In genomic region chr16:91618511-91619501, GRCm38 (mm10) we compare ENCODE assay signal across 8 mouse cellular contexts. TPM values are rescaled to one million over a fixed set of nuclear protein-coding genes. Genes with fewer than 3 reads are reported as not detected.
DNase-seq lines count a peak whose midpoint lies in the region; ATAC-seq and TF ChIP-seq lines count a peak whose summit lies in the region.

Gene Dnajc28, minus strand, starts transcription at chr16:91619026.

- peak; percentile 32 for TF ChIP-seq POLR2A in ES-Bruce4 (IDR thresholded peaks at IDR 0.05; ENCODE audit: insufficient read depth, low read length)
- TF ChIP-seq POLR2A in testis, adult 2 months (IDR thresholded peaks at IDR 0.05; ENCODE audit: control insufficient read depth, low read depth, low read length): peak; percentile 67

- H3K9me3 ChIP-seq in ES-Bruce4 (replicated peaks; ENCODE audit: control insufficient read depth, insufficient read depth, low read length, poor library complexity, severe bottlenecking): no peaks in the 10 kb centered on the region
- H3K9me3 ChIP-seq in forebrain, embryonic 13.5 days (replicated peaks): no peaks in the 10 kb centered on the region
- H3K9me3 ChIP-seq in liver, postnatal 0 days (ENCODE audit: low read length): no peaks in the 10 kb centered on the region
- H3K9me3 ChIP-seq in neural tube, embryonic 14.5 days (ENCODE audit: control insufficient read depth, low read length): no peaks in the 10 kb centered on the region

- H3K4me3 ChIP-seq in ES-Bruce4 (ENCODE audit: low read depth, low read length): peak within 1 kb of the TSS; percentile 99
- H3K4me3 ChIP-seq in forebrain, embryonic 13.5 days: peak within 1 kb of the TSS; percentile 65
- H3K4me3 ChIP-seq in liver, postnatal 0 days (ENCODE audit: low read depth, low read length): peak within 1 kb of the TSS; percentile 50
- peak within 1 kb of the TSS; percentile 55 for H3K4me3 ChIP-seq in neural tube, embryonic 14.5 days (ENCODE audit: low read depth, low read length)
- H3K4me3 ChIP-seq in testis, adult 2 months (ENCODE audit: control insufficient read depth, low read depth, low read length): peak within 1 kb of the TSS; percentile 96

- TF ChIP-seq CTCF in ES-Bruce4 (IDR thresholded peaks at IDR 0.05; ENCODE audit: low read depth, low read length): no peak
- no peak for TF ChIP-seq CTCF in liver, postnatal 0 days (IDR thresholded peaks at IDR 0.05; ENCODE audit: low read depth)
- no peak for TF ChIP-seq CTCF in testis, adult 2 months (IDR thresholded peaks at IDR 0.05; ENCODE audit: control insufficient read depth, insufficient read depth, insufficient replicate concordance, low read depth, low read length)

- H3K27ac ChIP-seq in ES-Bruce4 (ENCODE audit: insufficient read depth, low read length): peak within 1 kb of the TSS; percentile 8; the same call in 1 of the 2 replicates
- no peak within 1 kb of the TSS for H3K27ac ChIP-seq in forebrain, embryonic 13.5 days
- H3K27ac ChIP-seq in liver, postnatal 0 days (ENCODE audit: low read depth): peak within 1 kb of the TSS; percentile 1; the same call in 1 of the 2 replicates
- H3K27ac ChIP-seq in neural tube, embryonic 14.5 days (ENCODE audit: low read depth, low read length): no peak within 1 kb of the TSS
- H3K27ac ChIP-seq in testis, adult 2 months (ENCODE audit: control insufficient read depth, insufficient read depth, low read depth, low read length): peak within 1 kb of the TSS; percentile 77

- H3K27me3 ChIP-seq in ES-Bruce4 (ENCODE audit: control insufficient read depth, insufficient read depth, low read length, poor library complexity, severe bottlenecking): no peaks in the 10 kb centered on the region
- no peaks in the 10 kb centered on the region for H3K27me3 ChIP-seq in forebrain, embryonic 13.5 days
- H3K27me3 ChIP-seq in liver, postnatal 0 days (ENCODE audit: insufficient read depth, low read length): no peaks in the 10 kb centered on the region
- H3K27me3 ChIP-seq in neural tube, embryonic 14.5 days (ENCODE audit: control insufficient read depth, insufficient read depth, low read length): no peaks in the 10 kb centered on the region
- no peaks in the 10 kb centered on the region for H3K27me3 ChIP-seq in testis, adult 2 months (ENCODE audit: control insufficient read depth, insufficient read depth, low read length)

- intact Hi-C loops in heart, postnatal 10 days (cut with DNase I): no loop called here

- peak within 1 kb of the TSS; percentile 87 for H3K9ac ChIP-seq in ES-Bruce4 (ENCODE audit: low read depth, poor library complexity, severe bottlenecking)
- peak within 1 kb of the TSS; percentile 78 for H3K9ac ChIP-seq in forebrain, embryonic 13.5 days
- H3K9ac ChIP-seq in liver, postnatal 0 days (replicated peaks): peak within 1 kb of the TSS; percentile 49
- peak within 1 kb of the TSS; percentile 71 for H3K9ac ChIP-seq in neural tube, embryonic 14.5 days (replicated peaks; ENCODE audit: low read depth, low read length)

- 10% methylated on average over 39 of the region's 39 CpGs for WGBS in forebrain, embryonic 13.5 days
- 10% methylated on average over 39 of the region's 39 CpGs for WGBS in liver, postnatal 0 days (ENCODE audit: insufficient replicate concordance)
- 11% methylated on average over 39 of the region's 39 CpGs for WGBS in neural tube, embryonic 14.5 days

- H3K36me3 ChIP-seq in ES-Bruce4 (ENCODE audit: control insufficient read depth, insufficient read depth, low read length, poor library complexity, severe bottlenecking): peaks cover 31% of the 10 kb centered on the region
- H3K36me3 ChIP-seq in forebrain, embryonic 13.5 days (ENCODE audit: poor library complexity, severe bottlenecking): peaks cover 41% of the 10 kb centered on the region
- H3K36me3 ChIP-seq in liver, postnatal 0 days (replicated peaks; ENCODE audit: insufficient read depth, low read length): peaks cover 33% of the 10 kb centered on the region
- peaks cover 22% of the 10 kb centered on the region; the same call in 1 of the 2 replicates for H3K36me3 ChIP-seq in neural tube, embryonic 14.5 days (ENCODE audit: control insufficient read depth, insufficient read depth, low read length)
- H3K36me3 ChIP-seq in testis, adult 2 months (ENCODE audit: control insufficient read depth, insufficient read depth, low read length): peaks cover 3% of the 10 kb centered on the region

- DNase-seq in heart, postnatal 10 days: peak; percentile 84
- peak; percentile 84 for DNase-seq in layer of hippocampus, adult 11-12 months (ENCODE audit: low spot score)
- DNase-seq in liver, postnatal 0 days: peak; percentile 86

- peak within 1 kb of the TSS; percentile 70 for H3K4me2 ChIP-seq in forebrain, embryonic 13.5 days
- peak within 1 kb of the TSS; percentile 73 for H3K4me2 ChIP-seq in liver, postnatal 0 days (ENCODE audit: low read depth, low read length)
- H3K4me2 ChIP-seq in neural tube, embryonic 14.5 days (ENCODE audit: low read depth, low read length): peak within 1 kb of the TSS; percentile 75

- peak; percentile 88 for ATAC-seq in cerebellum, adult (ENCODE audit: insufficient number of reproducible peaks, low FRiP score, low TSS enrichment)
- ATAC-seq in forebrain, embryonic 13.5 days: peak; percentile 97
- peak; percentile 94 for ATAC-seq in liver, postnatal 0 days
- ATAC-seq in neural tube, embryonic 14.5 days (ENCODE audit: low read depth): peak; percentile 96

- peaks cover 2% of the 10 kb centered on the region for H3K4me1 ChIP-seq in ES-Bruce4 (ENCODE audit: control insufficient read depth, insufficient read depth, low read length)
- H3K4me1 ChIP-seq in forebrain, embryonic 13.5 days: peaks cover 8% of the 10 kb centered on the region; the same call in 1 of the 2 replicates
- H3K4me1 ChIP-seq in liver, postnatal 0 days (ENCODE audit: insufficient read depth): 0 out of 2 replicates have a peak, but pooled peaks cover 2% of the 10 kb centered on the region
- peaks cover 6% of the 10 kb centered on the region; the same call in 1 of the 2 replicates for H3K4me1 ChIP-seq in neural tube, embryonic 14.5 days (ENCODE audit: control insufficient read depth, insufficient read depth, low read length)
- H3K4me1 ChIP-seq in testis, adult 2 months (ENCODE audit: control insufficient read depth, insufficient read depth, low read length): peaks cover 11% of the 10 kb centered on the region

- no peak for TF ChIP-seq EP300 in ES-Bruce4 (IDR thresholded peaks at IDR 0.05; ENCODE audit: insufficient read depth, low read depth, low read length)
- no peak for TF ChIP-seq EP300 in liver, postnatal 0 days (IDR thresholded peaks at IDR 0.05; ENCODE audit: low read depth)

RNA-seq across cellular contexts. Expression of gene Dnajc28, which starts in this region (rescaled TPM):
- 2.5 and 4.9 TPM in 2 replicates for polyA plus RNA-seq in ES-Bruce4 (2011; ENCODE audit: insufficient read depth, insufficient read length, low read depth, missing spikeins)
- polyA plus RNA-seq in forebrain, embryonic 13.5 days (2015; fragmentation: Nextera tagmentation; extraction: Ambion mirVana): 7.4 and 7.9 TPM in 2 replicates
- total RNA-seq in heart, postnatal 10 days (2021): 10 to 100 TPM in 1 of 2 experiments, 1 to 10 TPM in 1; 9.5 to 11.7 TPM
- polyA plus RNA-seq in liver, postnatal 0 days (2015; fragmentation: Nextera tagmentation; extraction: Ambion mirVana): 3.6 and 4.3 TPM in 2 replicates
- 5.2 and 6.2 TPM in 2 replicates for polyA plus RNA-seq in neural tube, embryonic 14.5 days (2014; fragmentation: Nextera tagmentation; extraction: Ambion mirVana)
- 9.0 and 12.5 TPM in 2 replicates for polyA plus RNA-seq in testis, adult 2 months (2012; rRNA removed)

Comparison
In these comparisons a context has a peak if more than half of its experiments do, and no peak if none do; other contexts are left out.
1. H3K27ac ChIP-seq: peak in ES-Bruce4 (single experiment), liver, postnatal 0 days (single experiment) and testis, adult 2 months (single experiment); none in forebrain, embryonic 13.5 days (single experiment) and neural tube, embryonic 14.5 days (single experiment).
2. Peak in every context shown above with its lines, with median percentiles within 50 percentile points of each other: H3K4me3 ChIP-seq, H3K9ac ChIP-seq, ATAC-seq, H3K4me2 ChIP-seq and DNase-seq.